24 mouse cellular contexts compared by ENCODE assay signal in genomic region chr5:9032641-9033040, GRCm38 (mm10). TPM values are rescaled to one million over a fixed set of nuclear protein-coding genes. Genes with fewer than 3 reads are reported as not detected.
DNase-seq lines count a peak whose midpoint lies in the region; ATAC-seq and TF ChIP-seq lines count a peak whose summit lies in the region.
"Had no signal": no experiment of that assay in that cellular context is flagged by ENCODE, and none has a peak within 500 bp of the region (broad histone marks: within the 10 kb centered on the region; RNA-seq: fewer than 3 reads in every experiment).

No protein-coding gene starts in this region.

- peaks cover 17 to 43% of the 10 kb centered on the region in 2 experiments for H3K4me1 ChIP-seq in CH12.LX (ENCODE audit: control insufficient read depth in 1 of 2, insufficient read depth in 2 of 2)
- no peaks in the 10 kb centered on the region for H3K4me1 ChIP-seq in kidney, embryonic 14.5 days (ENCODE audit: control insufficient read depth, insufficient read depth, low read length)
- H3K4me1 ChIP-seq: embryonic facial prominence, embryonic 13.5 days; embryonic facial prominence, embryonic 15.5 days; forebrain, embryonic 10.5 days; forebrain, embryonic 12.5 days had no signal

- in situ Hi-C loops in CH12.LX (cut with MboI; ENCODE audit: low pct_ligation_motif_present, low pct_unique_long_range_greater_than_20kb, low sequenced_read_pairs): no loop called here

- no peak overlapping the region for H3K9ac ChIP-seq in CH12.LX (ENCODE audit: insufficient read depth, low read depth)
- no peak overlapping the region for H3K9ac ChIP-seq in kidney, embryonic 14.5 days (ENCODE audit: low read depth, low read length)
- H3K9ac ChIP-seq: embryonic facial prominence, embryonic 13.5 days; embryonic facial prominence, embryonic 15.5 days; forebrain, embryonic 12.5 days had no signal

- no peak for TF ChIP-seq RAD21 in CH12.LX (IDR thresholded peaks at IDR 0.05; ENCODE audit: low read depth, low read length)

- dilution Hi-C loops in CH12.LX (cut with MboI; ENCODE audit: extremely low pct_ligation_motif_present, extremely low pct_unique_long_range_greater_than_20kb, low sequenced_read_pairs): no loop called here

- no peaks in the 10 kb centered on the region for H3K27me3 ChIP-seq in CH12.LX (replicated peaks)
- no peaks in the 10 kb centered on the region for H3K27me3 ChIP-seq in splenic B cell, adult 2 months (ENCODE audit: control insufficient read depth, insufficient read depth, low read length, poor library complexity, severe bottlenecking)
- H3K27me3 ChIP-seq in kidney, embryonic 14.5 days (ENCODE audit: control insufficient read depth, insufficient read depth, low read length): no peaks in the 10 kb centered on the region
- H3K27me3 ChIP-seq: embryonic facial prominence, embryonic 13.5 days; embryonic facial prominence, embryonic 15.5 days; forebrain, embryonic 12.5 days had no signal

- no peak for TF ChIP-seq CTCF in CH12.LX (conservative IDR thresholded peaks at IDR 0.05 in 1 of 2, IDR thresholded peaks at IDR 0.05 in 1 of 2; ENCODE audit: low read depth in 2 of 2, low read length in 2 of 2)

- H3K4me3 ChIP-seq in CH12.LX (replicated peaks in 1 of 3; ENCODE audit: low read depth in 2 of 3, low read length in 2 of 3, poor library complexity in 1 of 3): no peak overlapping the region
- H3K4me3 ChIP-seq in kidney, embryonic 14.5 days (ENCODE audit: low read length): no peak overlapping the region
- H3K4me3 ChIP-seq: embryonic facial prominence, embryonic 13.5 days; embryonic facial prominence, embryonic 15.5 days; erythroblast, embryonic 14.5 days; forebrain, embryonic 10.5 days; forebrain, embryonic 12.5 days had no signal

- no peak overlapping the region for H3K27ac ChIP-seq in CH12.LX (ENCODE audit: insufficient read depth, low read depth)
- no peak overlapping the region for H3K27ac ChIP-seq in kidney, embryonic 14.5 days (ENCODE audit: low read depth, low read length)
- H3K27ac ChIP-seq: embryonic facial prominence, embryonic 13.5 days; embryonic facial prominence, embryonic 15.5 days; forebrain, embryonic 10.5 days; forebrain, embryonic 12.5 days had no signal

- H3K9me3 ChIP-seq in CH12.LX (replicated peaks; ENCODE audit: low read length): no peaks in the 10 kb centered on the region
- H3K9me3 ChIP-seq in kidney, embryonic 14.5 days (ENCODE audit: control insufficient read depth, low read length): no peaks in the 10 kb centered on the region
- H3K9me3 ChIP-seq: embryonic facial prominence, embryonic 13.5 days; embryonic facial prominence, embryonic 15.5 days; forebrain, embryonic 10.5 days; forebrain, embryonic 12.5 days had no signal

- H3K4me2 ChIP-seq in CH12.LX (ENCODE audit: insufficient read depth, low read depth, poor library complexity, severe bottlenecking): no peak overlapping the region
- H3K4me2 ChIP-seq in kidney, embryonic 14.5 days (replicated peaks; ENCODE audit: low read depth, low read length): no peak overlapping the region
- H3K4me2 ChIP-seq: embryonic facial prominence, embryonic 13.5 days; embryonic facial prominence, embryonic 15.5 days; forebrain, embryonic 12.5 days had no signal

- peak; percentile 56 for ATAC-seq in granulocyte monocyte progenitor cell, adult 5-6 weeks (replicated peaks; ENCODE audit: poor library complexity, severe bottlenecking)
- peak; percentile 66 for ATAC-seq in megakaryocyte, adult 5-6 weeks (ENCODE audit: poor library complexity, severe bottlenecking)
- ATAC-seq in kidney, embryonic 14.5 days (ENCODE audit: low FRiP score, low TSS enrichment): no peak
- ATAC-seq: CD4-positive, CD25-positive, alpha-beta regulatory T cell, adult 4 months; forebrain, embryonic 14.5 days; forebrain, embryonic 16.5 days had no signal

- peak; percentile 17; the same call in 1 of the 2 replicates for TF ChIP-seq EP300 in CH12.LX (IDR thresholded peaks at IDR 0.05; ENCODE audit: low read length)

- WGBS in kidney, embryonic 14.5 days: 98% methylated on average over 1 of the region's 1 CpGs

- no peak for TF ChIP-seq POLR2A in CH12.LX (IDR thresholded peaks at IDR 0.05; ENCODE audit: low read depth, low read length)

- no peaks in the 10 kb centered on the region for H3K79me2 ChIP-seq in CH12.LX (replicated peaks; ENCODE audit: control insufficient read depth, extremely low read depth, insufficient read depth, poor library complexity, severe bottlenecking)

- no peak for DNase-seq in CH12.LX (ENCODE audit: extremely low read depth)
- DNase-seq in splenic B cell, adult 2 months (ENCODE audit: low read depth, low spot score): peak; percentile 43
- no peak for DNase-seq in layer of hippocampus, adult 9-11 months
- DNase-seq in thymus, postnatal 25 days: no peak
- DNase-seq in lung, postnatal 36 days: no peak
- DNase-seq: adrenal gland, adult 2 months; adrenal gland, postnatal 10 days; adrenal gland, postnatal 25 days; B cell, adult 2 months; cerebellum, adult 11-12 months; cerebellum, adult 2 months; cerebellum, adult 9-10 months; embryo, embryonic 11 days had no signal

- no peaks in the 10 kb centered on the region for H3K36me3 ChIP-seq in CH12.LX (replicated peaks in 1 of 2; ENCODE audit: control insufficient read depth in 1 of 2, insufficient read depth in 1 of 2, low read length in 1 of 2)
- no peaks in the 10 kb centered on the region for H3K36me3 ChIP-seq in splenic B cell, adult 2 months (ENCODE audit: control insufficient read depth, insufficient read depth, low read length, poor library complexity, severe bottlenecking)
- no peaks in the 10 kb centered on the region for H3K36me3 ChIP-seq in kidney, embryonic 14.5 days (ENCODE audit: control insufficient read depth, insufficient read depth, low read length)
- H3K36me3 ChIP-seq: embryonic facial prominence, embryonic 13.5 days; embryonic facial prominence, embryonic 15.5 days; forebrain, embryonic 10.5 days; forebrain, embryonic 12.5 days had no signal

TF ChIP-seq in CH12.LX, 34 proteins besides CTCF, POLR2A, EP300 and RAD21:
- no peak for TF ChIP-seq MEF2A (IDR thresholded peaks at IDR 0.05; ENCODE audit: borderline replicate concordance, low read depth, low read length)
- TF ChIP-seq RCOR1 (conservative IDR thresholded peaks at IDR 0.05; ENCODE audit: low read depth, low read length): no peak
- TF ChIP-seq NRF1 (IDR thresholded peaks at IDR 0.05; ENCODE audit: low read depth, low read length): no peak
- no peak for TF ChIP-seq ZC3H11A (IDR thresholded peaks at IDR 0.05; ENCODE audit: low read depth, low read length)
- TF ChIP-seq KAT2A (IDR thresholded peaks at IDR 0.05; ENCODE audit: insufficient replicate concordance, low read length): no peak
- TF ChIP-seq GABPA (IDR thresholded peaks at IDR 0.05; ENCODE audit: insufficient replicate concordance, low read depth, low read length): no peak
- TF ChIP-seq IRF4 (IDR thresholded peaks at IDR 0.05; ENCODE audit: low read depth, low read length): no peak
- TF ChIP-seq E2F4 (IDR thresholded peaks at IDR 0.05; ENCODE audit: insufficient replicate concordance, low read depth, low read length): no peak

RNA-seq across cellular contexts. Expression of gene Crot, which starts 35.5 kb away (rescaled TPM):
- 12.4 and 13.4 TPM in 2 replicates for total RNA-seq in CH12.LX (2012; rRNA removed)
- 18.2 and 22.4 TPM in 2 replicates for total RNA-seq in CH12.LX (2014; rRNA removed)
- polyA plus RNA-seq in CH12.LX (2012; ENCODE audit: insufficient read length, low read depth): 12.0 and 13.5 TPM in 2 replicates
- 20.0 and 25.7 TPM in 2 replicates for total RNA-seq in granulocyte monocyte progenitor cell, adult 5-6 weeks (2014; fragmentation: Nextera tagmentation)
- 45.0 and 51.7 TPM in 2 replicates for total RNA-seq in granulocyte monocyte progenitor cell, adult 5-6 weeks (2017)
- total RNA-seq in megakaryocyte, adult 5-6 weeks (2015): 35.4 and 37.9 TPM in 2 replicates
- total RNA-seq in megakaryocyte, adult 5-6 weeks (2017): 48.1 and 50.4 TPM in 2 replicates
- 37.2 and 48.9 TPM in 2 replicates for polyA plus RNA-seq in kidney, embryonic 14.5 days (2014; fragmentation: Nextera tagmentation; extraction: Ambion mirVana)
